Mouse (Mus musculus): Measurements from ENCODE around the gene Bcar3. TPM values are rescaled to one million over a fixed set of nuclear protein-coding genes. Genes with fewer than 3 reads are reported as not detected.

The Bcar3 gene
- polyA plus RNA-seq, 1 experiment from 2014 or later, result 33.8 TPM

GRCm38 (mm10) chr3:122312936-122313629, 19.1 kb downstream of the Bcar3 start:
- 0 out of 2 replicates have a peak, but pooled peaks cover 3% of the 10 kb centered on the region for H3K4me1 ChIP-seq (replicated peaks; ENCODE audit: control insufficient read depth, insufficient read depth, low read length)
- no peak overlapping the region for H3K9ac ChIP-seq (ENCODE audit: low read depth, low read length)
- H3K4me3 ChIP-seq (ENCODE audit: low read depth, low read length), result no peak overlapping the region
- H3K9me3 ChIP-seq (ENCODE audit: control insufficient read depth), result no peaks in the 10 kb centered on the region
- no peaks in the 10 kb centered on the region for H3K36me3 ChIP-seq (ENCODE audit: control insufficient read depth, insufficient read depth)
- no peak for TF ChIP-seq CTCF (IDR thresholded peaks at IDR 0.05; ENCODE audit: low read depth)
- 37% methylated on average over 10 of the region's 10 CpGs for WGBS
- H3K27me3 ChIP-seq (replicated peaks; ENCODE audit: control insufficient read depth, insufficient read depth, low read length), result no peaks in the 10 kb centered on the region
- H3K27ac ChIP-seq (ENCODE audit: low read depth, low read length), result peak overlapping the region; percentile 76
- H3K4me2 ChIP-seq (replicated peaks; ENCODE audit: low read depth), result peak overlapping the region; percentile 35
- ATAC-seq, result peak; percentile 87

- Histone ChIP-seq H3K27me3 (replicated peaks; ENCODE audit: control insufficient read depth, insufficient read depth, low read length) (no peaks in the 10 kb centered on the region), H3K4me2 (replicated peaks; ENCODE audit: low read depth) (no peak overlapping the region), H3K4me1 (replicated peaks; ENCODE audit: control insufficient read depth, insufficient read depth, low read length) (0 out of 2 replicates have a peak, but pooled peaks cover 3% of the 10 kb centered on the region), H3K27ac (ENCODE audit: low read depth, low read length) (peak overlapping the region; percentile 52), H3K4me3 (ENCODE audit: low read depth, low read length) (no peak overlapping the region), H3K9me3 (ENCODE audit: control insufficient read depth) (no peaks in the 10 kb centered on the region), H3K36me3 (ENCODE audit: control insufficient read depth, insufficient read depth) (no peaks in the 10 kb centered on the region), H3K9ac (ENCODE audit: low read depth, low read length) (no peak overlapping the region)
- WGBS, result 31% methylated on average over 7 of the region's 7 CpGs
- TF ChIP-seq CTCF (IDR thresholded peaks at IDR 0.05; ENCODE audit: low read depth), result no peak
- ATAC-seq, result peak; percentile 20; the same call in 1 of the 2 replicates
These were observed 20.0 kb downstream of the Bcar3 start for GRCm38 (mm10) chr3:122313936-122314335.

- no peaks in the 10 kb centered on the region for H3K36me3 ChIP-seq (ENCODE audit: control insufficient read depth, insufficient read depth)
- H3K4me2 ChIP-seq (replicated peaks; ENCODE audit: low read depth), result peak overlapping the region; percentile 35
- 0 out of 2 replicates have a peak overlapping the region, but pooled peaks have one; percentile 31 for H3K9ac ChIP-seq (ENCODE audit: low read depth, low read length)
- no peak for TF ChIP-seq CTCF (IDR thresholded peaks at IDR 0.05; ENCODE audit: low read depth)
- no peak overlapping the region; the same call in 1 of the 2 replicates for H3K4me3 ChIP-seq (ENCODE audit: low read depth, low read length)
- no peak for ATAC-seq
- H3K27ac ChIP-seq (ENCODE audit: low read depth, low read length), result no peak overlapping the region
- H3K27me3 ChIP-seq (replicated peaks; ENCODE audit: control insufficient read depth, insufficient read depth, low read length), result no peaks in the 10 kb centered on the region
- H3K9me3 ChIP-seq (ENCODE audit: control insufficient read depth), result no peaks in the 10 kb centered on the region
- 0 out of 2 replicates have a peak, but pooled peaks cover 3% of the 10 kb centered on the region for H3K4me1 ChIP-seq (replicated peaks; ENCODE audit: control insufficient read depth, insufficient read depth, low read length)
- 19% methylated on average over 11 of the region's 11 CpGs for WGBS
These were observed 22.7 kb downstream of the Bcar3 start for GRCm38 (mm10) chr3:122316621-122317020.

- H3K4me2 ChIP-seq (replicated peaks; ENCODE audit: low read depth), result no peak overlapping the region
- no peak for ATAC-seq
- H3K9ac ChIP-seq (ENCODE audit: low read depth, low read length), result no peak overlapping the region
- WGBS, result 93% methylated on average over 6 of the region's 6 CpGs
- 0 out of 2 replicates have a peak, but pooled peaks cover 3% of the 10 kb centered on the region for H3K4me1 ChIP-seq (replicated peaks; ENCODE audit: control insufficient read depth, insufficient read depth, low read length)
- H3K27me3 ChIP-seq (replicated peaks; ENCODE audit: control insufficient read depth, insufficient read depth, low read length), result no peaks in the 10 kb centered on the region
- H3K9me3 ChIP-seq (ENCODE audit: control insufficient read depth), result no peaks in the 10 kb centered on the region
- H3K36me3 ChIP-seq (ENCODE audit: control insufficient read depth, insufficient read depth), result no peaks in the 10 kb centered on the region
- H3K4me3 ChIP-seq (ENCODE audit: low read depth, low read length), result no peak overlapping the region
- H3K27ac ChIP-seq (ENCODE audit: low read depth, low read length), result no peak overlapping the region
- no peak for TF ChIP-seq CTCF (IDR thresholded peaks at IDR 0.05; ENCODE audit: low read depth)
These were observed 23.4 kb downstream of the Bcar3 start for GRCm38 (mm10) chr3:122317339-122317738.

GRCm38 (mm10) chr3:122322226-122322625, 28.3 kb downstream of the Bcar3 start:
- no peak overlapping the region for H3K9ac ChIP-seq (ENCODE audit: low read depth, low read length)
- no peak overlapping the region for H3K4me3 ChIP-seq (ENCODE audit: low read depth, low read length)
- H3K4me2 ChIP-seq (replicated peaks; ENCODE audit: low read depth), result no peak overlapping the region
- WGBS, result 47% methylated on average over 9 of the region's 9 CpGs
- no peaks in the 10 kb centered on the region for H3K4me1 ChIP-seq (replicated peaks; ENCODE audit: control insufficient read depth, insufficient read depth, low read length)
- H3K9me3 ChIP-seq (ENCODE audit: control insufficient read depth), result no peaks in the 10 kb centered on the region
- no peaks in the 10 kb centered on the region for H3K36me3 ChIP-seq (ENCODE audit: control insufficient read depth, insufficient read depth)
- H3K27ac ChIP-seq (ENCODE audit: low read depth, low read length), result no peak overlapping the region
- H3K27me3 ChIP-seq (replicated peaks; ENCODE audit: control insufficient read depth, insufficient read depth, low read length), result no peaks in the 10 kb centered on the region
- 0 out of 2 replicates have a peak, but pooled peaks have one; percentile 9 for ATAC-seq
- no peak for TF ChIP-seq CTCF (IDR thresholded peaks at IDR 0.05; ENCODE audit: low read depth)

- no peaks in the 10 kb centered on the region for H3K36me3 ChIP-seq (ENCODE audit: control insufficient read depth, insufficient read depth)
- 78% methylated on average over 6 of the region's 6 CpGs for WGBS
- no peak for TF ChIP-seq CTCF (IDR thresholded peaks at IDR 0.05; ENCODE audit: low read depth)
- no peak overlapping the region for H3K4me3 ChIP-seq (ENCODE audit: low read depth, low read length)
- no peaks in the 10 kb centered on the region for H3K4me1 ChIP-seq (replicated peaks; ENCODE audit: control insufficient read depth, insufficient read depth, low read length)
- no peak for ATAC-seq
- no peaks in the 10 kb centered on the region for H3K9me3 ChIP-seq (ENCODE audit: control insufficient read depth)
- H3K27me3 ChIP-seq (replicated peaks; ENCODE audit: control insufficient read depth, insufficient read depth, low read length), result no peaks in the 10 kb centered on the region
- H3K27ac ChIP-seq (ENCODE audit: low read depth, low read length), result no peak overlapping the region
- no peak overlapping the region for H3K9ac ChIP-seq (ENCODE audit: low read depth, low read length)
- H3K4me2 ChIP-seq (replicated peaks; ENCODE audit: low read depth), result no peak overlapping the region
These were observed 29.9 kb downstream of the Bcar3 start for GRCm38 (mm10) chr3:122323841-122324240.

Measured in intestine, postnatal 0 days (tissue).